11 mouse cellular contexts compared by ENCODE assay signal in genomic region chr1:180762679-180763078, GRCm38 (mm10). TPM values are rescaled to one million over a fixed set of nuclear protein-coding genes. Genes with fewer than 3 reads are reported as not detected.
DNase-seq lines count a peak whose midpoint lies in the region; ATAC-seq and TF ChIP-seq lines count a peak whose summit lies in the region.
"Had no signal": no experiment of that assay in that cellular context is flagged by ENCODE, and none has a peak within 500 bp of the region (broad histone marks: within the 10 kb centered on the region; RNA-seq: fewer than 3 reads in every experiment).

No protein-coding gene starts in this region.

- H3K9me3 ChIP-seq in forebrain, embryonic 10.5 days = no peaks in the 10 kb centered on the region
- H3K9me3 ChIP-seq in forebrain, embryonic 16.5 days (ENCODE audit: control insufficient read depth, low read length) = no peaks in the 10 kb centered on the region
- no peaks in the 10 kb centered on the region for H3K9me3 ChIP-seq in kidney, embryonic 15.5 days (replicated peaks)
- no peaks in the 10 kb centered on the region for H3K9me3 ChIP-seq in kidney, embryonic 14.5 days (ENCODE audit: control insufficient read depth, low read length)
- H3K9me3 ChIP-seq in E14TG2a.4 (ENCODE audit: low read length) = no peaks in the 10 kb centered on the region
- no peaks in the 10 kb centered on the region for H3K9me3 ChIP-seq in liver, embryonic 15.5 days (replicated peaks)

- no peak for ATAC-seq in forebrain, embryonic 16.5 days
- ATAC-seq in kidney, embryonic 15.5 days (replicated peaks; ENCODE audit: low FRiP score) = no peak
- ATAC-seq in kidney, embryonic 14.5 days (ENCODE audit: low FRiP score, low TSS enrichment) = no peak
- no peak for ATAC-seq in liver, embryonic 15.5 days (ENCODE audit: insufficient read depth)

- DNase-seq in forebrain, embryonic 10.5 days (ENCODE audit: extremely low spot score, low spot score) = no peak
- DNase-seq in urinary bladder, postnatal 4 days (ENCODE audit: low spot score in 2 of 2) = no peak
- no peak for DNase-seq in thymus, postnatal 36 days
- DNase-seq: cerebellum, adult 9-10 months; heart, postnatal 4 days had no signal

- H3K27ac ChIP-seq in forebrain, embryonic 10.5 days = peak overlapping the region; percentile 79; the same call in 1 of the 2 replicates
- H3K27ac ChIP-seq in forebrain, embryonic 16.5 days (ENCODE audit: low read length) = no peak overlapping the region
- no peak overlapping the region for H3K27ac ChIP-seq in kidney, embryonic 15.5 days
- H3K27ac ChIP-seq in kidney, embryonic 14.5 days (ENCODE audit: low read depth, low read length) = no peak overlapping the region
- H3K27ac ChIP-seq in liver, embryonic 15.5 days (replicated peaks) = 0 out of 2 replicates have a peak overlapping the region, but pooled peaks have one; percentile 45
- H3K27ac ChIP-seq: layer of hippocampus, adult 2 months had no signal

- H3K4me1 ChIP-seq in forebrain, embryonic 10.5 days = peaks cover 17% of the 10 kb centered on the region
- peaks cover 7% of the 10 kb centered on the region for H3K4me1 ChIP-seq in forebrain, embryonic 16.5 days (replicated peaks; ENCODE audit: control insufficient read depth, insufficient read depth, low read length)
- peaks cover 18% of the 10 kb centered on the region for H3K4me1 ChIP-seq in kidney, embryonic 15.5 days
- H3K4me1 ChIP-seq in kidney, embryonic 14.5 days (ENCODE audit: control insufficient read depth, insufficient read depth, low read length) = no peaks in the 10 kb centered on the region; the same call in 1 of the 2 replicates
- peaks cover 43% of the 10 kb centered on the region for H3K4me1 ChIP-seq in E14TG2a.4 (replicated peaks; ENCODE audit: low read depth, low read length)
- peaks cover 22% of the 10 kb centered on the region for H3K4me1 ChIP-seq in liver, embryonic 15.5 days (replicated peaks)

- H3K4me2 ChIP-seq in forebrain, embryonic 16.5 days (ENCODE audit: low read length) = no peak overlapping the region
- H3K4me2 ChIP-seq in kidney, embryonic 15.5 days = peak overlapping the region; percentile 84; the same call in 1 of the 2 replicates
- no peak overlapping the region for H3K4me2 ChIP-seq in kidney, embryonic 14.5 days (replicated peaks; ENCODE audit: low read depth, low read length)
- peak overlapping the region; percentile 61; the same call in 1 of the 2 replicates for H3K4me2 ChIP-seq in liver, embryonic 15.5 days

- no peak overlapping the region for H3K4me3 ChIP-seq in forebrain, embryonic 10.5 days
- no peak overlapping the region for H3K4me3 ChIP-seq in forebrain, embryonic 16.5 days (replicated peaks; ENCODE audit: low read length)
- H3K4me3 ChIP-seq in kidney, embryonic 15.5 days (replicated peaks) = no peak overlapping the region
- H3K4me3 ChIP-seq in kidney, embryonic 14.5 days (ENCODE audit: low read length) = no peak overlapping the region
- H3K4me3 ChIP-seq in E14TG2a.4 (replicated peaks; ENCODE audit: low read length) = peak overlapping the region; percentile 71
- H3K4me3 ChIP-seq in liver, embryonic 15.5 days (replicated peaks) = no peak overlapping the region

- H3K36me3 ChIP-seq in forebrain, embryonic 10.5 days (replicated peaks) = no peaks in the 10 kb centered on the region
- no peaks in the 10 kb centered on the region for H3K36me3 ChIP-seq in forebrain, embryonic 16.5 days (ENCODE audit: control insufficient read depth, insufficient read depth)
- no peaks in the 10 kb centered on the region for H3K36me3 ChIP-seq in kidney, embryonic 15.5 days
- no peaks in the 10 kb centered on the region for H3K36me3 ChIP-seq in kidney, embryonic 14.5 days (ENCODE audit: control insufficient read depth, insufficient read depth, low read length)
- no peaks in the 10 kb centered on the region for H3K36me3 ChIP-seq in E14TG2a.4 (ENCODE audit: insufficient read depth, low read length)
- no peaks in the 10 kb centered on the region for H3K36me3 ChIP-seq in liver, embryonic 15.5 days (replicated peaks)

- WGBS in forebrain, embryonic 10.5 days = 89% methylated on average over 8 of the region's 8 CpGs
- WGBS in forebrain, embryonic 16.5 days = 85% methylated on average over 8 of the region's 8 CpGs
- 82% methylated on average over 8 of the region's 8 CpGs for WGBS in kidney, embryonic 15.5 days
- 80% methylated on average over 8 of the region's 8 CpGs for WGBS in kidney, embryonic 14.5 days
- WGBS in liver, embryonic 15.5 days (ENCODE audit: insufficient replicate concordance) = 48% methylated on average over 8 of the region's 8 CpGs

- no peak for TF ChIP-seq CTCF in E14TG2a.4 (conservative IDR thresholded peaks at IDR 0.05; ENCODE audit: low read length)

- H3K27me3 ChIP-seq in forebrain, embryonic 10.5 days (ENCODE audit: poor library complexity, severe bottlenecking) = peaks cover 22% of the 10 kb centered on the region
- no peaks in the 10 kb centered on the region; the same call in 1 of the 2 replicates for H3K27me3 ChIP-seq in forebrain, embryonic 16.5 days (replicated peaks; ENCODE audit: control insufficient read depth, insufficient read depth, low read length)
- peaks cover 4% of the 10 kb centered on the region; the same call in 1 of the 2 replicates for H3K27me3 ChIP-seq in kidney, embryonic 15.5 days
- H3K27me3 ChIP-seq in kidney, embryonic 14.5 days (ENCODE audit: control insufficient read depth, insufficient read depth, low read length) = no peaks in the 10 kb centered on the region
- H3K27me3 ChIP-seq in E14TG2a.4 (ENCODE audit: insufficient read depth, low read length) = peaks cover 49% of the 10 kb centered on the region
- peaks cover 17% of the 10 kb centered on the region for H3K27me3 ChIP-seq in liver, embryonic 15.5 days

- H3K9ac ChIP-seq in forebrain, embryonic 16.5 days (replicated peaks; ENCODE audit: low read depth, low read length) = no peak overlapping the region
- no peak overlapping the region for H3K9ac ChIP-seq in kidney, embryonic 15.5 days
- no peak overlapping the region for H3K9ac ChIP-seq in kidney, embryonic 14.5 days (ENCODE audit: low read depth, low read length)
- H3K9ac ChIP-seq in liver, embryonic 15.5 days = no peak overlapping the region

RNA-seq across cellular contexts. Expression of gene Acbd3, which starts 36.8 kb away (rescaled TPM):
- 14.7 and 17.0 TPM in 2 replicates for polyA plus RNA-seq in forebrain, embryonic 10.5 days (2016; fragmentation: Nextera tagmentation; extraction: Ambion mirVana)
- 23.5 and 25.0 TPM in 2 replicates for polyA plus RNA-seq in forebrain, embryonic 16.5 days (2015; fragmentation: Nextera tagmentation; extraction: Ambion mirVana)
- polyA plus RNA-seq in kidney, embryonic 15.5 days (2015; fragmentation: Nextera tagmentation; extraction: Ambion mirVana) = 22.1 and 24.2 TPM in 2 replicates
- 18.8 and 28.0 TPM in 2 replicates for polyA plus RNA-seq in kidney, embryonic 14.5 days (2014; fragmentation: Nextera tagmentation; extraction: Ambion mirVana)
- 7.6 and 8.3 TPM in 2 replicates for polyA plus RNA-seq in liver, embryonic 15.5 days (2015; fragmentation: Nextera tagmentation; extraction: Ambion mirVana)

RNA-seq across cellular contexts. Expression of gene H3f3a, which starts 51.1 kb away (rescaled TPM):
- polyA plus RNA-seq in forebrain, embryonic 10.5 days (2016; fragmentation: Nextera tagmentation; extraction: Ambion mirVana) = 2,460 and 2,659 TPM in 2 replicates
- 3,503 and 3,633 TPM in 2 replicates for polyA plus RNA-seq in forebrain, embryonic 16.5 days (2015; fragmentation: Nextera tagmentation; extraction: Ambion mirVana)
- polyA plus RNA-seq in kidney, embryonic 15.5 days (2015; fragmentation: Nextera tagmentation; extraction: Ambion mirVana) = 2,677 and 2,753 TPM in 2 replicates
- polyA plus RNA-seq in kidney, embryonic 14.5 days (2014; fragmentation: Nextera tagmentation; extraction: Ambion mirVana) = 2,845 and 3,531 TPM in 2 replicates
- 2,115 and 2,296 TPM in 2 replicates for polyA plus RNA-seq in liver, embryonic 15.5 days (2015; fragmentation: Nextera tagmentation; extraction: Ambion mirVana)

Comparison
In these comparisons a context has a peak if more than half of its experiments do, and no peak if none do; other contexts are left out.
1. H3K27ac ChIP-seq: peak in forebrain, embryonic 10.5 days (single experiment) and liver, embryonic 15.5 days (single experiment); none in forebrain, embryonic 16.5 days (single experiment), kidney, embryonic 15.5 days (single experiment) and kidney, embryonic 14.5 days (single experiment).
2. H3K4me2 ChIP-seq: peak in kidney, embryonic 15.5 days (single experiment) and liver, embryonic 15.5 days (single experiment); none in forebrain, embryonic 16.5 days (single experiment) and kidney, embryonic 14.5 days (single experiment).